Mouse (Mus musculus): Measurements from ENCODE around the gene Nptx1. TPM values are rescaled to one million over a fixed set of nuclear protein-coding genes. Genes with fewer than 3 reads are reported as not detected.

Gene Nptx1
- polyA plus RNA-seq, 1 experiment from 2014 or later, result 28.3 TPM

DNA sequence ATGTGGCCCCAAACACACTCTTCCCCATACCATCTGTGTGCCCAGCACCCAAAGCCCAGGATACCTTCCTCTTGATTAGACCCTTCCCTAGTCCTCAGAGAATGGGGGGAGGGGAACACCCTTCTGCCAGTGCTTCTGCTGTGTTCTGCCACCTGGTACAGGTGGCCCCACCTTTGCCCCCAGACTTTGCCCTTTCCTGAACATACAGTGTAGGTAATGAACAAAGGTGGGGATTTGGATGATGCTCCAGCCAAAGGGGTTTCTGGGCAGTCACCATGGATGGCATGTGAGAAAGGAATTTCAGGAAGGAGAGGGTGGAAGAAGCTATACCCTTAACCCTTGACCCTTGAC is 26.9 kb downstream of the Nptx1 start:
- H3K36me3 ChIP-seq, result no peaks in the 10 kb centered on the region
- H3K9me3 ChIP-seq (replicated peaks), result no peaks in the 10 kb centered on the region
- no peak for ATAC-seq (ENCODE audit: low FRiP score)
- H3K4me3 ChIP-seq (replicated peaks), result no peak overlapping the region
- H3K27ac ChIP-seq (replicated peaks), result no peak overlapping the region
- H3K9ac ChIP-seq (replicated peaks), result no peak overlapping the region
- peaks cover 15% of the 10 kb centered on the region for H3K4me1 ChIP-seq
- H3K4me2 ChIP-seq, result no peak overlapping the region
- no peaks in the 10 kb centered on the region for H3K27me3 ChIP-seq (replicated peaks)

- peaks cover 20% of the 10 kb centered on the region for H3K4me1 ChIP-seq
- no peaks in the 10 kb centered on the region for H3K36me3 ChIP-seq
- no peak overlapping the region for H3K27ac ChIP-seq (replicated peaks)
- H3K27me3 ChIP-seq (replicated peaks), result no peaks in the 10 kb centered on the region
- no peak overlapping the region for H3K4me3 ChIP-seq (replicated peaks)
- no peak for ATAC-seq (ENCODE audit: low FRiP score)
- H3K9ac ChIP-seq (replicated peaks), result no peak overlapping the region
- no peaks in the 10 kb centered on the region for H3K9me3 ChIP-seq (replicated peaks)
- no peak overlapping the region for H3K4me2 ChIP-seq
- WGBS, result 72% methylated on average over 5 of the region's 5 CpGs
These were observed 27.4 kb downstream of the Nptx1 start for GRCm38 (mm10) chr11:119520005-119520712.

- Histone ChIP-seq H3K9me3 (replicated peaks) (no peaks in the 10 kb centered on the region), H3K4me3 (replicated peaks) (no peak overlapping the region), H3K27ac (replicated peaks) (no peak overlapping the region), H3K9ac (replicated peaks) (no peak overlapping the region), H3K4me2 (no peak overlapping the region), H3K4me1 (peaks cover 23% of the 10 kb centered on the region), H3K27me3 (replicated peaks) (no peaks in the 10 kb centered on the region), H3K36me3 (no peaks in the 10 kb centered on the region)
- 100% methylated on average over 1 of the region's 1 CpGs for WGBS
- ATAC-seq (ENCODE audit: low FRiP score), result no peak
These were observed 28.2 kb downstream of the Nptx1 start for GRCm38 (mm10) chr11:119519387-119519786.

DNA sequence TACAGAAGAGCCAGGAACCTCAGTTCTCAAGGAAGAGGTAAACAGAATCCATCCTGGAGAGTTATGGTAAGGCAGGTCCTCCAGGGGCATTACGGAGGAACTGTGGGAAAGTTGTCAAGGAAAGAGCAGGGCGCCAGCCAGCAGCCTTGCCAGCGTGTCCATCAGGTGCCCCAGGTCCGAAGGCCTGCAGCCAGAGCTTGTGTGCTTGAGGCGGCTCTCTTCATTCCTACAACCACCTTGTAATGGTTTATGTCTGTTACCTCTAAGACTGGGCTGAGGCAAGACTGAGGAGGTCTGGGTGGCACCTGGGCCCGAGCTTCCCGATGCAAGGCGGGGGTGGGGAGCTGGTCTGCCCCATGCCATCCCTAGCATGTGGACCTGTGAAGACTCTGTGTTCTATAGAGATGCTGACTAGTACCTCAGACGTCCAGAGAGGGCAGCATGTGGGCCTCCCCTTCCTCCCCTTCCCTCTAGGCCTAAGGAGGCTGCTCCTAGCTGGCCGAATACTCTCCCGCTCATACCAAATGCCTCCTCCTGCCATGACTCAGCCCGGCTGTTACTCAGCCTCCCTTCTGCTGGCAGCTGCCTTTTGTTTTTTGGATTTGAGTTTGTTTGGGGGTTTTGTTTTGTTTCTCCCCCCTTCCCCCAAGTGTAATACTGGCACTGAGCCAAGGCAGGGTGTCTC is 30.7 kb downstream of the Nptx1 start:
- Histone ChIP-seq H3K36me3 (no peaks in the 10 kb centered on the region), H3K4me2 (no peak overlapping the region), H3K27me3 (replicated peaks) (no peaks in the 10 kb centered on the region), H3K4me3 (replicated peaks) (no peak overlapping the region), H3K9me3 (replicated peaks) (no peaks in the 10 kb centered on the region), H3K9ac (replicated peaks) (no peak overlapping the region), H3K4me1 (peaks cover 27% of the 10 kb centered on the region), H3K27ac (replicated peaks) (0 out of 2 replicates have a peak overlapping the region, but pooled peaks have one; percentile 23)
- WGBS, result 62% methylated on average over 12 of the region's 12 CpGs
- ATAC-seq (ENCODE audit: low FRiP score), result no peak

DNA sequence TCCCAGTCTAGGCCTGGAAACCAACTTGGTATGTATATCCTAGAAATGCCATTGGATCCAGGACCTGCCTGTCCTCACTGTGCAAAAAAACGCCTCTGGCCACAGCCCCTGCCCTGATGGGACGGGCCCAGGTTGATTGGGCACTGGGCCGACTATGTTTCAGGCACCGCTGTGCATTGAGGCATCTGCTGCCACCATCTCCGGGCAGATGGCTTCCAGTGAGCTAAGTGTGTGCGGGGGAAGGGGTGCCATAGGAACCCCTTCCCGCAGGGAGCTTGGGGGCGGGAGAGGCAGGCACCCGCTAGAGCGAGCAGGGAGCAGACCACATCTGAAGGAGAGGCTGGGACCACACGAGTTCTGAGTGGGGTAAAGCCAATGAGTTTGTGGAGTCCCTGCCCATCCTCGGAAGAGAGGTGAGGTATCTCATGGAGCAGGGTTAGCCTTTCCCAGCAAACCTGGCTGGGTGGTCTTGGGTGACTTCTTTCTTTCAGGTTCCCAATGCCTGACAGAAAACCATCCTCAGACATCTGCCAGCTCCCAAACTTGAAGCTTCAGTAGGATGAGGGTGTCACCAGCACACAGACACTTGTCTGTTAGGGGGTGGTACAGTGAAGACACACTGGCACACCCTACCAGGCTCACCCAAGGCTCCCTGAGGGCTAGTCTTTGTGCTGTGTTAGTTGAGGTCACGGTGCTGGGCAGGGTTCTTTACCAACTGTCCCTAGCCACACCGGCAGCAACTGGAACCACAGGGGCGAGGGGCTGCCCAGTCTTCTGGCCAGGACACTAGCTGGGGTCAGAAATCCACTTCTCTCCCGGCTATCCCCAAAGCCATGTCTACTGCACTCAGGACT is 31.5 kb downstream of the Nptx1 start:
- H3K4me3 ChIP-seq (replicated peaks), result no peak overlapping the region
- H3K27ac ChIP-seq (replicated peaks), result peak overlapping the region; percentile 60
- WGBS, result 57% methylated on average over 16 of the region's 16 CpGs
- no peaks in the 10 kb centered on the region for H3K27me3 ChIP-seq (replicated peaks)
- no peaks in the 10 kb centered on the region for H3K36me3 ChIP-seq
- peaks cover 27% of the 10 kb centered on the region for H3K4me1 ChIP-seq
- no peak for ATAC-seq (ENCODE audit: low FRiP score)
- H3K9me3 ChIP-seq (replicated peaks), result no peaks in the 10 kb centered on the region
- H3K9ac ChIP-seq (replicated peaks), result no peak overlapping the region
- no peak overlapping the region for H3K4me2 ChIP-seq

DNA sequence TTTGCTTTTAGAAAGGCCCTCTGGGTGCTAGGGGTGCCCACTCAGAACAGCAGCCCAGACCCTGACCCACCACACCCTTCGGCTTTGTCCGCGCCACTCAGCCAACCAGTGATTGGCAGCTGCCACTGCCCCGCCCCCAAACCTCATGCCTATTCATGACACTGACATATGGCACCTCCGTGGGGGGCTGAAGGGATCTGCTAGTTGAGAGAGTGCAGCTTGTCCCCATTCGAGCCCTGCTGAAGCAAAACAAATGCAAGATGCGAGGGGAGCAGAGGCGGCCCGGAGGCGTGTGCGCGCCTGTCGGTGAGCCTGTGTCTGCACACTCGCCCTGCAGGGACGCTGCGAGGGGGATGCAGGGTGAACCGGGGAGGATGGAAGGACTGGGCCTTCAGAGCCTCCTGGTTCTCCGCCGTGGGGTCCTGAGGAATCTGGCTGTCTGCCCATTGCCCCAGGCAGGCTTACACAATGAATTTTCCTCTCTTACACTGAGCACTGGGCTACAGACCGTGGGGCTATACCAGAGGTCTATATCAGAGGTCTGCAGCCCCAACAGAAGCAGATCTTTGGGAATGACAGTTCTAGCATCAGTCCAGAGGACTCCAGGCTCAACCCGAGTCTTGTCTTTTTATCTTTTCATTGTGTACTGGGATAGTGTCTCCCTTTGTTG is 32.5 kb downstream of the Nptx1 start:
- peaks cover 27% of the 10 kb centered on the region for H3K4me1 ChIP-seq
- WGBS, result 3% methylated on average over 21 of the region's 21 CpGs
- peak overlapping the region; percentile 13; the same call in 1 of the 2 replicates for H3K4me3 ChIP-seq (replicated peaks)

GRCm38 (mm10) chr11:119514108-119514860 is 33.3 kb downstream of the Nptx1 start:
- ATAC-seq (ENCODE audit: low FRiP score), result no peak
- Histone ChIP-seq H3K27ac (replicated peaks) (peak overlapping the region; percentile 60), H3K9me3 (replicated peaks) (no peaks in the 10 kb centered on the region), H3K4me2 (peak overlapping the region; percentile 48), H3K4me1 (peaks cover 32% of the 10 kb centered on the region), H3K36me3 (no peaks in the 10 kb centered on the region), H3K9ac (replicated peaks) (peak overlapping the region; percentile 28; the same call in 1 of the 2 replicates), H3K4me3 (replicated peaks) (0 out of 2 replicates have a peak overlapping the region, but pooled peaks have one; percentile 13), H3K27me3 (replicated peaks) (no peaks in the 10 kb centered on the region)
- 38% methylated on average over 16 of the region's 16 CpGs for WGBS

More for the DNA sequence above, 32.5 kb downstream of the Nptx1 start:
- Histone ChIP-seq H3K4me2 (peak overlapping the region; percentile 48), H3K27ac (replicated peaks) (peak overlapping the region; percentile 60), H3K36me3 (no peaks in the 10 kb centered on the region), H3K9me3 (replicated peaks) (no peaks in the 10 kb centered on the region), H3K9ac (replicated peaks) (peak overlapping the region; percentile 28; the same call in 1 of the 2 replicates), H3K27me3 (replicated peaks) (no peaks in the 10 kb centered on the region)
- ATAC-seq (ENCODE audit: low FRiP score), result peak; percentile 56; the same call in 1 of the 2 replicates

DNA sequence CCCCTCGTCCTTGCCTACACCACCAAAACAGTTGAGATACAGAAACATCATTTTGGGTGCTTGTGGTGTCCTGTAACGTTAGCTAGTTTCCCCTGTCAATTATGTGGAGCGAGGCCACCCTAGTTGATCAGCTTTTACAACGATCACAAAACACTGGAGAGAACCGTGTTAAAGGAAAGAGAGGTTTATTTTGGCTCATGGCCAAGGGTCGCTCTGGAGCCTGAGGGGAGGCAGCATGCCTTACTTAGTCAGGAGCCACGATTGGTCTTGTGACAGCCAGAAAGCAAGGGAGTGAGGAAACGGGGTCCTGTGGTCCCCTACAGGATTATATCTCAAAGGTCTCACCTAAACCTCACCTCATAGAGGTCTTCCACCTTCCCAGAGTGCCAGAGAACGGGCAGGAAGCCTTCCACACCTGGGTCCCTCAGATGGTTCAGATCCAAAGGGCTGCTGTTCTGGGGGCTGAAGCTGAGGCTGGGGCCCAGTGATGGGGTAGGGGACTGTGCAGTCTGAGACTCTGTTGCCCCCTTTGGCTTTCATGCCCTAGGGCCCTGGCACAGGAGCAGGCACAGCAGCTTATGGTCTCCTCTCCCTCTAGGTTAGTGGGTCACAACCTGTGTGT is 34.4 kb downstream of the Nptx1 start:
- H3K4me1 ChIP-seq, result peaks cover 38% of the 10 kb centered on the region
- WGBS, result 45% methylated on average over 9 of the region's 9 CpGs
- H3K36me3 ChIP-seq, result 0 out of 2 replicates have a peak, but pooled peaks cover 5% of the 10 kb centered on the region
- no peaks in the 10 kb centered on the region for H3K9me3 ChIP-seq (replicated peaks)
- H3K4me3 ChIP-seq (replicated peaks), result no peak overlapping the region
- no peak overlapping the region for H3K9ac ChIP-seq (replicated peaks)
- H3K27me3 ChIP-seq (replicated peaks), result no peaks in the 10 kb centered on the region
- no peak overlapping the region for H3K27ac ChIP-seq (replicated peaks)
- ATAC-seq (ENCODE audit: low FRiP score), result no peak
- no peak overlapping the region for H3K4me2 ChIP-seq

DNA sequence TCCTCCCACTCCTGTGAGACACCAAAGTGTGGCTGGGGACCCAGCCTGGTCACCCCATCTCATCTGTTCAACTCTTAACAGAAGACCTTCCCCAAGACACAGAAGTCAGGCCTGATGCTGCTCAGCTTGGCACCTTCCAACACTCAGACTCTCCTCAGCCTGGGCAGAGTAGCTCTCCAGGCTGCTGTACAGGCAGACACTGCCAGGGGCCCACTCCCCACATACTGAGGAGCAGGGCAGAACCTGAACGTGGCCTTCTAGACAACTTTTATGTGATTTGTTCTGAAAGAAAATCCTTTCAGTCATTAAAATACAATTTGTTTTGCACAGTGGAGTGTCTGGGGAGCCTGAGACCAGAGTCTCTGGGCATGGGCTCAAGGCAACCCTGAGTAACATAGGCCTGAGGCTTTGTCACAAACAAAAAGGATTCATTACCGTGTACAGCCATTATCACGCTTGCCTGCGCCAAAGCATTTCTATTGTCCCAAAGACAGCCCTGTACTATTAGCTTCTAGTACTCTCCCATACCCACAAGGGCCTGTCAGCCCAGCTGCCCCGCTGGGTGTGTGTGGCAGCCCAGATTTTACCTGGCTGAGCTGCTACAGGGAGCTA is 38.3 kb downstream of the Nptx1 start:
- Histone ChIP-seq H3K9me3 (replicated peaks) (no peaks in the 10 kb centered on the region), H3K27ac (replicated peaks) (peak overlapping the region; percentile 41), H3K9ac (replicated peaks) (no peak overlapping the region), H3K4me3 (replicated peaks) (no peak overlapping the region), H3K4me2 (no peak overlapping the region), H3K4me1 (peaks cover 14% of the 10 kb centered on the region), H3K36me3 (peaks cover 32% of the 10 kb centered on the region), H3K27me3 (replicated peaks) (no peaks in the 10 kb centered on the region)
- ATAC-seq (ENCODE audit: low FRiP score), result no peak
- 28% methylated on average over 5 of the region's 5 CpGs for WGBS

DNA sequence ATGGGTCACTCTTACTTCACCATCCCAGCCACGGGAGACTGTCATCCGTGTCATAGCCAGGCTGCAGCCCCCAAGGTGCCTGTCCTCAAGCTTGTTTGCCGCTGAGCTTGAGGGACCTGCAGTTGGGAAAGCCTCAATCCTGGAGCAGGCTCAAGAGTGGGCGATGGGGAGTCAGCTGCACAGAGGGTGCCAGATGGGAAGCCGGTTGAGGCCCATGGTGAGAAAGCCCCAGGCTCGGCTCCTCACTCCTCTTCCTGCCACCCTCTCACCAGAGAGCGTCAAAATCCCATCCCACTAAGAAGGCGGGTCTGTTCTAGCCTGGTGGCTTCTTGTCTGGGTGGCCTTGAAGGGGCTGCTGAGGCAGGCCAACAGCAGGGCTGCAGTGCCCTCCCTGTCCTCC is 39.8 kb downstream of the Nptx1 start:
- 92% methylated on average over 8 of the region's 8 CpGs for WGBS
- H3K4me1 ChIP-seq, result peaks cover 11% of the 10 kb centered on the region; the same call in 1 of the 2 replicates
- no peak overlapping the region for H3K9ac ChIP-seq (replicated peaks)
- H3K27ac ChIP-seq (replicated peaks), result no peak overlapping the region
- peaks cover 34% of the 10 kb centered on the region for H3K36me3 ChIP-seq
- no peak overlapping the region for H3K4me2 ChIP-seq
- H3K27me3 ChIP-seq (replicated peaks), result no peaks in the 10 kb centered on the region
- ATAC-seq (ENCODE audit: low FRiP score), result no peak
- H3K9me3 ChIP-seq (replicated peaks), result no peaks in the 10 kb centered on the region
- H3K4me3 ChIP-seq (replicated peaks), result no peak overlapping the region

Data from neural tube, embryonic 15.5 days (tissue).